Mouse (Mus musculus) induced T-regulatory cell, adult 2 months (primary cell): ENCODE measurements around the gene Ceacam9.
A peak's percentile ranks its signal among the peaks of the same experiment; 100 is the strongest.

ENCODE experiments used
- DNase-seq: peaks from one replicate; pipeline ENCODE4 v3.0.0-alpha.2; 2012; ENCODE audit warnings: low read depth

Gene Ceacam9

DNA sequence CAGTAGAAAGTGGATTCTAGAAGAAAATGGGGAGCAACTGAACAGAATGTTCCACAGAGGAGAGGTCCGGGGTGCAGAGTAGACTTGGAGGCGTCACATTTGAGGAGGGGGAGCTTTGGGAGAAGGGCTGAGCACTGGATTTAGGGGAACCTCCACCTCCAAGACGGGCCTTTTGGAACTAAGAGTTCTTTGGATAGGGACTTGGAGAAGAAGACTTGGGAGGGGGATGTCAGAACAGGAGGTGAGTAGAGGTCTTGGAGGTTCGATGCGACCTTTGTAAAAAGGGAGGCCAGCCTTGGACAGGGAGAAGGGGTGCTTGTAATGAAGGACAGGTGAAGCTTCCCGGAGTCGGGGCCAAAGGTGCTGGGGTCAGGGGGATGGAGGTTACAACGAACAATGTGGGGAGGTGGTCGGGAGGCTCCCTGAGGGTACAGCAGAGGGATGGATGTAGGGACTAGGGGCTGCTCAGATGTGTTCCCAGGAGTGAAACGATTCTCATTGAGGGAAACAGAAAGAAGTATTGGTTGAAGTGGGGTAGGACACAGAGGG lies 17.4 kb downstream of the Ceacam9 start:
- DNase-seq = peak; percentile 21

- no peak for DNase-seq
These were observed 23.6 kb downstream of the Ceacam9 start for GRCm38 (mm10) chr7:16745373-16745772.

GRCm38 (mm10) chr7:16746093-16746492 lies 24.4 kb downstream of the Ceacam9 start:
- peak; percentile 82 for DNase-seq

DNA sequence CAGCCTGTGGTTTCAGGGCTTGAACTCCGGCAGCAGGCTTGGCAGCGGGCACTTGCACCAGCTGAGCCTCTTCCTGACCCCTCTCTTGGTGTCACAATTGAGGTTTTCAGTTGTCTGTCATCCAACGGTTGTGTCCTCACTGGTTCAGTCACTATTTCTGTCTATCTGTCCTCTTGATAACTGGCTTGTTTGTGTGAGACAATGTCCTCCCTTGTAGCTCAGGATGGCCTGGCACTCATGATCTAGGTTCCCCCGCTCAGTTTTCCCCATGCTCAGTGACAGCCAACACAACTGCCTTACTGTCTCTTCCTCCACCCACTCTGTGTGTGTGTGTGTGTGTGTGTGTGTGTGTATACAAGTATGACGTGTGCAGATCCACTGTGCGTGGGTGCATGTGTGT lies 25.9 kb downstream of the Ceacam9 start:
- DNase-seq = no peak

DNA sequence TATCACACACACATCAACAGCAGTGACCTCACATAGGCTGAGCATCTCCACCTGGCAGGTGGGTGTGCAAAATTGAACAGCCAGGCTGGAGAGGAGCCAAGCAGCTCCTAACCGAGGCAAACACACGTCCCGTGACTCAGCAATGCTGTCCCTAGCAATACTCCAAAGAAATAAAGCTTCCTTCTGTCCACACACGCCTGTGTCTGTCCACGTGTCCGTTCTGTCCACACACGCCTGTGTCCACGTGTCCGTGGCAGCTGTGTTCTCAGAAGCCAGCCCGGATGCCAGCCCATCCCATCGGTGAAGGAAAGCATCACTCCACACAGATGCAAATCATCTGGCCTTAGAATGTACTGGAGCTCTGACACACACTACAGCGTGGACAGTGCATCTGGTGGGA lies 30.3 kb downstream of the Ceacam9 start:
- no peak for DNase-seq

GRCm38 (mm10) chr7:16755362-16756017 lies 33.8 kb downstream of the Ceacam9 start:
- DNase-seq = no peak

DNA sequence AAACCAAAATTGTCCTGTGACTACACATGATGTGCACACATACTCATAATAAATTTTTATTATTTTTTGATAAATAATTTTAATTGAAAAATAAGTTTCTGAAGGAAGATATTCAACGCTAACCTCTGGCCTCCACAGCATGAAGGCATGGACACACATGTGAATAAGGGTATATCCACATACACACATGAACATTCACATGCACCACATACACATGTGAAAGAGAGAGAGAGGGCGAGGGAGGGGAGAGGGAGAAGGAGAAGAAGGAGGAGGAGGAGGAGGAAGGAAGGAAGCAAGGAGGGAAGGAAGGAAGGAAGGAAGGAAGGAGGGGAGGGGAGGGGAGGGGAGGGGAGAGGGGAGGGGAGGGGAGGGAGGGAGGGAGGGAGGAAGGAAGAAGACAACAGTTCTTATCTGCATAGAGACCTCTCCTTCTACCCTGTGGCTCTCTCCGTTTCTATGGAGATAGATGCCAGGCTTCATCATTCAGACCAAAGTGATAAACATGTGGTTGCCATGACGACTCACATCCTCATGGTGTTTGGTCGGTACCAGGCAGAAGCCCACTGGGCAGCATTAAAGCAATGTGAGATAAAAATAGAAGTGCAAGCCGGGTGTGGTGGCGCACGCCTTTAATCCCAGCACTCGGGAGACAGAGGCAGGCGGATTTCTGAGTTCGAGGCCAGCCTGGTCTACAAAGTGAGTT lies 37.3 kb downstream of the Ceacam9 start:
- DNase-seq = peak; percentile 71

DNA sequence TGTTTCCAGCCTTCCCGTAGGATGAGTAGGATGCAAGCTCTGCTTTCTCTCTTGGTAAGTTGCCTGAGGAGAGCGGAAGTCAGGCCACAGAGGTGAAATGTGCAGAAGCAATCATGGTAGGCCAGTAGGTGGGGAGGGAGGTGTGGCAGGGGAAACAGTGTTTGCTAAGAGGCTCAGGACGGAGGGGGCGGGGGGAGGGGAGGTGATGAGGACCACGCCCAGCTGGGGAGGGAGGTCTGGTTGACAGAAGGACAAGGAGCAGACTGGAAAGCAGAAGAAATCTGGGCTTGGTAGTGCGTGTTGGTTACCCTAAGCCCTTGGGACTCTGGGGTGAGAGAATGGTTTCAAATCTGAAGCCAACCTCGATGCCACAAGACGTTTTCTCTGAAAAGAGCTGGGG lies 38.6 kb downstream of the Ceacam9 start:
- peak; percentile 72 for DNase-seq

- no peak for DNase-seq
These were observed 39.3 kb downstream of the Ceacam9 start for GRCm38 (mm10) chr7:16761005-16761481.

GRCm38 (mm10) chr7:16761630-16762029 lies 39.9 kb downstream of the Ceacam9 start:
- no peak for DNase-seq

DNA sequence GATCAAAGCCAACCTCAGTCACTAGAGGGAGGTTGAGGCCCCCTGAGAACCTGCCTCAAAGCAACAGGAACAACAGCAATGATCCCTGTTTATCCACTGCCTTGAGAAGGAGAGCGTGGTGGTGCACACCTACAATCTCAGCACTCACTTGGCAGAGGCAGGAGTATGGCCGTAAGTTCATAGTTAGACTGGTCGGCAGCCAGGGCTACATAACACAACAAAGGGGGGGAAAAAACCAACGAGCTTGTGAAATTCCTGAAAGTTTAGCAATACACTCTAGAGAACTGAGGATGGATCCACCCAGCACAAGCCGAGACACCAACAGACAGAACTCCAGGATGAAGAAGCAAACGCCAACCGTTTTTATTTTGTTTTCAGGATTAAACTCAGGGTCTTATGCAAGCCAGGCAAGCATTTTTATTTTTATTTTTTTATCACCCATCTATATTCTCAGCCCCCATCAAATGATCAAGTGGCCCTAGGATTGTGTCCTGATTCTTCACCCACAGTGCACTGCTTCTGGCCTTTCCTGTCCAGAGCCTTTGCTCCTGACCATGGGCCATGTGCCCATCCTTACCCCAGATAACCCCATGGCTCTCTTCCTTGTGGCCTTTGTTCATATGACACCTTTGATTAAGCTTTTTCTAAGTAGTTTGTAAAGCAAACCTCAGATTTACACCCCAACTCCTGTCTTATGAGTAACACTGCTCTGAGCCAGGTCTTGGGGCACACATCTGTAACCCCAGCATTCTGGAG lies 41.9 kb downstream of the Ceacam9 start:
- DNase-seq = no peak

- no peak for DNase-seq
These were observed 44.7 kb downstream of the Ceacam9 start for GRCm38 (mm10) chr7:16766443-16766842.
